Mouse (Mus musculus): ENCODE results near the gene 2010109A12Rik.

Gene 2010109A12Rik

DNA sequence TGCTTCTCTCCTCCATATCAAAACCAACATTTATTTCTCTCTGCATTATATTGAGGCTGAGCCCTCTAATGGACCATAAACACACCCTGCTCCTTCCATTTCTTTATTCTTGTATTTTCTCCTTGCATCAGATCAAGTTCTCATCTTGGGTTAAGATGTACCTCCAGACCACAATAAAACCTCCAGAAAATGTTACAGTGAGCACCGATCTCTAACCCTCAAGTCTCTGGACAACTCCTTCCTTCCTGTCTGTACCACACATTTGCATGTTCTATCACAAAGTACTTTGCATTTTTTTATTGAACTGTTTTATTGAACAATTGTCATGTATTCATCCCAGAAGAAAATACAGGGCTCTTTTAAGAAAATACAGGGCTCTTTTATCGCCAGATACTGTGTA is 23.2 kb downstream of the 2010109A12Rik start:
- in situ Hi-C loops (cut with MboI, MseI): no loop called here

DNA sequence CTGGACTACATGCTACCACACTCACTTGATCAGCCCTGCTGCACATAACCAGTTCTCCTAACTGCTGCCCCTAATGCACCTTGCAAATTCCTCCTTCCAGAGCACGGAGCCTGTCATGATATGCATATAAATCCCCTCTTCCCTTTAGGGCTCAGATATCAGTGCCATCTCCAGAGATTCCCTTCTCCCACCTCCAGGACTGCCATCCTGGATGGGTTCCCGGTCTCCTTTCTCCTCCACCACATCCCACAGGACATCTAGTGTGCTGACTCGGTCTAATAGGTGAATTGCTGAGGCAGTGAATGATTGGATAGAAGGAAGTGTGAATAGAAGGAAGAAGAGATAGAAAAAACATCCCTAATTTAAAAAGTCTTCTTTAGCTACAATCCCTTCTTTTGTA is 25.4 kb downstream of the 2010109A12Rik start:
- in situ Hi-C loops (cut with MboI, MseI): no loop called here

DNA sequence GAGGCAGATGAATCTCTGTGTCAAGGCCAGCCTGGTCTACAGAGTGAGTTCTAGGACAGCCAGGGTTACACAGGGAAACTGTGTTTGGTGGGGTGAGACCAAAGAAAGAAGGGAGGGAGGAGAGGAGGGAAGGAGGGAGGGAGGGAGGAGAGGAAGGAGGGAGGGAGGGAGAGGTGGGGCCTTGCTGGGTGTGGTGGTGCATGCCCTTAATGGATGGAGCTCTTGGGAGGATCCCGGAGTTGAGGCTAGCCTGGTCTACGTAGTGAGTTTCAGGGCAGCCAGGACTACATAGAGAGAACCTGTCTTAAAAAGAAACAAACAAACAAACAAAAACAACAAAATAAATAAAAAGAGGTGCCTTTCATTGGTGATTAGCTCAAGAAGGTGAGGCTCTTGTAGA is 26.5 kb downstream of the 2010109A12Rik start:
- in situ Hi-C loops (cut with MboI, MseI): no loop called here

DNA sequence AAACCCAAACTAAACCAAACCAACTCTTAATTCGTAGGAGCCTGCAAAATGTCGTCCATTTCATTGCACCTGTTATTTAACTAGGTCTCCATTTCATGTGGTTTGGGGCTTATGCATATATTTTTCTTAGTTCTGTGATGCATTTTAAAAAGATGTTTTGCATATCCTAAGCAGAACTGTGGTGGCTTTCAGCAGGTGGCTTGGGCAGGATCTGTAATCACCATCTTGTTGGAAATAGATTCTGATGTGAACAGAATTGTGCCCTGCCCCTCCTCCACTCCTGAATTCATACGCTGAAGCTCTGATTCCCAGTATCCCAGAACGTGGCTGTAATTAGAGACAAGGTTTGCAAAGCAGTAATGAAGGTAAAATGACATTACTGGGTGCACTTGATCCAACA is 27.8 kb downstream of the 2010109A12Rik start:
- in situ Hi-C loops (cut with MboI, MseI): no loop called here

DNA sequence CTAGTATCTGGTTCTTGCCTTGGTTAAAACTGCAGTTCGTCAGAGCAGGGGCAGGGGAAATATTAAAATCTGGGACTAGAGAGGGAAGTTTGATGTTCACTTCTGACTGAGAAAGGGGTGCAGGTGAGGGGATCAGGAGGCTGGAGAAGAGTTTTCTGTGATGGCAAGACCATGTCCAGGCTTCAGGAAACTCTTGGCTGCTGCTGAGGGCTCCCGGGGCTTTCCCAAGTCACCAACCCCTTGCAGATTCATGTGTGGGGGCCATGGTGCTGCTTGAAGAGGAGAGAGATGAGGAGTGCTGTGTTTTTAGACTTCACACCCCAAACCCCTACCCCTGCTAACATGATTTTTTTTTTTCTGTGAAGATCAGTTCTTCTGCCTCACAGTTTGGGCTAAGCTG is 28.3 kb downstream of the 2010109A12Rik start:
- in situ Hi-C loops (cut with MboI, MseI): no loop called here

DNA sequence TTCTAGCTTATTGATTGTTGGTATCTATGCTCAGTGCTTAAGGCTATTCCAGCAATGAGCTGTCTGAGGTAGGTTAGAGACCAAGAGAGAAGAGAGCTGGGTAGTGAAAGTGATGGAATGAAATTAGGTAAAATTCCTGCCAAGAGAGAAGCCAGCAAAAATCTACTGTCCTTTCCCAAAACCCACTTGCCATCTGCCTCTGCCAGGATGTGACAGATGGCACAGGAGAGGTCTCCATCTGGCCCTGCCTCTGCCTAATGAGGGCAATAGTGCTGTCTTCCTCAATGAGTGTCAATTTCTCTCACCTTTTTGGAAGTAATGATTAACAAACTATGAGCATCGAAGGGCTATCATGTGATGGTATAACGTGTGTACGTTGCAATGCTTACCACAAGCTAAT is 29.6 kb downstream of the 2010109A12Rik start:
- in situ Hi-C loops (cut with MboI, MseI): no loop called here

DNA sequence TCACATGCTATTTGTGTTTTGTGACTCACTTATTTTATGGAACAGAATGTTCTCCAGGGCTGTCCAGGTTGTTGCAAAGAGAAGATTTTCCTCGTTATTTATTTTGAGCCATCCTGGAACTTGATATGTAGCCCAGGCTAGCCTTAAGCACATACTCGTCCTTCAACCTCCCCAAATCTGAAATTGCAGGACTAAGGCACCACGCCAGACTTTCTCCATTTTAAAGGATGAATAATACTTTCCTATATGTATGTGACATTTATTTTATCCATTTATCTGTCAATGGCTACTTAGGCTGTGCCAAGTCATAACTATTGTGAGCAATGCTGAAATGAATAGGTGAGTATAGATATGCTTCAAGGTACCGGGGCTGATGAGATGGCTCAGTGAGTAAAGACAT is 30.2 kb downstream of the 2010109A12Rik start:
- in situ Hi-C loops (cut with MboI, MseI): no loop called here

DNA sequence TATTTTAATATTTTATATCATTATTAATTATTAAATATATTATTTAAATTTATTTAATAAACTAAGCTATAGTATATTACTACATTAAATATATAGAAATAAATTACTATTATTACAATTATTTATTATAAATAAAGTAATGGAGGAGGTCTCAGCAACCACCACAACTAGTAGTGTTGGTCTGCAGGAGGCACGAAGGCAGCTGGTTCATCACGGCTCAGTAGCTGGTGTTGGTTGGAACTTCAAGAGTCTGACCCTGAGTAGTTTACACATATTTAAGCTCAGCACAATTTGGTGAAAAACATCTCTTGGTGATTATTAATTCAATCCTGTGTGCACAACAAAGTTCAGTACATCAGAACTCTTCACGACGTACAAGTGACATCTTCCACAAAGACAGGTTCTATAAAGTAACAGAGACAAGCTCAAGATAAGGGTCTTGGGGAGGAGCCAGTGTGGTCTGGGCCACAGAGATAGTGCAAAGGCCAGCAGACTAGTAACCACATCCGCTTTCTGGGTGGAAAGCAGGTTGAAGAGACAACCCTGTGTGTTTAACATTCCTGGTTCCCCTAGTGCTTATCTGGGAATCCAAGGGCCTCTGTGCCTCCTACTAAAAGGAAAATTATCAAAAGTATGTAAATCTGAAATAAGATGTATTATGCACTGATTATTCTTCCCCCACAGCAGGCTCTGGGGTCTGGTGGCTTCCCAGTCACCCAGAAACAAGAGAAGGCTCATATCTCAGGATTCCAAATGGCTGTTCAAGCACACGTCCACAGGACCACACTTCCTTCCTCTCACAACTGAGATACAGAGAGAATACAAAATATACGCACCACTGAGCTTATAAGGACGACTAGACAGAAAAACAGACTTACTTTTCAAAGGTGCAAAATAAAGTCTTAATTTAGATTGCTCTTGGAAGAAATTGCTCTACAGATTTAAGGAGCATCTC is 33.5 kb downstream of the 2010109A12Rik start:
- in situ Hi-C loops (cut with MboI, MseI): no loop called here

DNA sequence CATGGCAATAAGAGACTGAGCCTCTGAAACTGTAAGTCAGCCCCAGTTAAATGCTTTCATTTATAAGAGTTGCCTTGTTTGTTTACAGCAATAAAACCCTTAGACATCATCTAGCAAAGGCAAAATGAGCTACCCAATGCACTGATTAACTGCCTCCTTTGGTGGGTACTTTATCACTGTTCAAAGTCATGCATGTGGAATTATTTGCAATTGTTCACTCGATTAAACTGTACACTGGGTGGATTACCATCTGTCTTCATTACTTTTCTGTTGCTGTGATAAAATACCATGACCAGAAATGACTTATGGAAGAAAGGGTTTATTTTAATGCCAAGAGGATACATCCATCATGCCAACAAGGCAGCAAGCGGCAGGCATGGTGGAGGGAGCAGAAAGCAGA is 39.0 kb downstream of the 2010109A12Rik start:
- in situ Hi-C loops (cut with MboI, MseI): no loop called here

DNA sequence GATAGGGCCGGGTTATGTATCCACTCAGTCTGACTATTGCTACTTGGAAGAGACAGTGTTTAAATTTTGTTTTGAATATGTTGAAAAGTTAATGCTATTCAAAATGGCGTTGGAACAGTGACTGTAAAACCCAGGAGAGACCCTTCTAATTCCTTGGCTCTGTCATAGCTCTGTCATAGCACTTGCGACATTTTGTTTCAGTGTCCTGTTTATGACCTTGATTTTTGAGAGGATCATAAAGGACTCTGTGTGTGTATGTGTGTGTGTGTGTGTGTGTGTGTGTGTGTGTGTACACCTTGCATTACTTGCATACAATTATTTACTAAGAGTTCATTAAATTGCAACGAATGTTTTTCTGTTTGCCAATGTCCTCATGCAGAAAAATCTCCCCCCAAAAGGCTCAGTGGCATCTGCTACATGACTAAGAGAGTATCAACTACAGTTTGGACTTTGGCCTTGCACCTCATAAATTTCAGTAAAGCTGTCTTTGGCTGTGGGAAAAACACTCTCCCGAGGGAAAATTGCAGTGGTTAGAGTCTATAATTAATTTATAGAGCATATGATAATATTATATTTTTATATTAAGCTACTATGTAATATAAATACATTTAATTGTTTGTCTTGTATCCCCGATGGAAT is 43.7 kb downstream of the 2010109A12Rik start:
- in situ Hi-C loops (cut with MboI, MseI): no loop called here

DNA sequence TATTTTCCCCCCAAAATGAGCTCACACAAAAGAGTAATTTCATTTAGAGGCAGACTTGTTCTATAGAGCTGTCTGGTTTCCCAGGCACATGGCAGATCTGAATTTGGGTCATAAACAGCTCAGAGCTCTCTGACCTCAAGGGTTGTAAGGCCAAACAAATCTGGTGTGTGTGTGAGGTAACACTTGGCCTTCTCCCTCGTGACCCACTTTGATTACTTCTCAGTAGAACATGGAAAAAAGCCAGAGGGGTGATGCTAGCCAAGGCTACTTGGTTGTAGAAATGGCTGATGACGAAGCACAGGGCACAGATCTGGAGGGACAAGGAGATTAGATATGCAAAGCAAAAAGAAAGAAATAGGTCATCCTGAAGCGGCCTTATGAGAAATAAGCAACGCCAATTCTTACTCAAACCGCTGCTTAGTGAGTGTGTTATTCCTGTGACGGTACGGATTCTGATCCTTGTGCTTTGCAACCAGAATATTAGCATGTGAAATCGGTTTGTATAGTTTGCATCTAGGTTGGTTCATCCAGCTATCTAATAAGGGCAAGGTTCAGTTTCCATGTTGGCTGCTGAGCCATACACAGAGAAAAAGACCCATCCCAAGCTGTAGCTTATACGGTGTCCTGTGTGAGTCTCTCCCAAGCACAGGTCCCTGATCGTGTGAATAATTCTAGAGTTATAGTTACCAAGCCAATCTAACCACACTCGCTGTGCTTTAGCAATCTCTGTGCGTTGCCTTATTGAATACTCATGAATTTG is 44.9 kb downstream of the 2010109A12Rik start:
- in situ Hi-C loops (cut with MboI, MseI): no loop called here

DNA sequence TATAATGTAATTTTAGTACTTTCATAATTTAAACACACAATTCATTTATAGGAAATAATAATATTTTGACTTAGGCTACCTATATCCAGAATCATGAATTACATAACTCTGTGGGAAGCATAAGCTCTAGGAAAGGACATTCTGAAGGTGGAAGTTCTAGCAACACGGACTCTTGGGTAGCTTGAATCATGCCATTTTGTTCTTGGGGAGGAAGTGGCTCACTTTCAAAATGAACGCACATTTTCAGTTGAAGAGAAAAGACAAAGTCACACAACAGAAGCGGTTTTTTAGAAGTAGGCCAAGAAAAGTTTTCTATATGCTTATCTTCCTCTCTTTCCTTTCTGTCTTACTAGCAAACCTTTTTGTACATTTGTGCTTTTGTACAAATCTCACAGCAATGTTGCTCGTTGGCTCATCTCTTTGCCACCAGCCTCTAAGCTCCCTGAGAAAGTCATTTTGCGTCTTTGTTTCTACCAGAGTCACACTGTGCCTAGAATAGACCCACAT is 49.5 kb downstream of the 2010109A12Rik start:
- in situ Hi-C loops (cut with MboI, MseI): no loop called here

DNA sequence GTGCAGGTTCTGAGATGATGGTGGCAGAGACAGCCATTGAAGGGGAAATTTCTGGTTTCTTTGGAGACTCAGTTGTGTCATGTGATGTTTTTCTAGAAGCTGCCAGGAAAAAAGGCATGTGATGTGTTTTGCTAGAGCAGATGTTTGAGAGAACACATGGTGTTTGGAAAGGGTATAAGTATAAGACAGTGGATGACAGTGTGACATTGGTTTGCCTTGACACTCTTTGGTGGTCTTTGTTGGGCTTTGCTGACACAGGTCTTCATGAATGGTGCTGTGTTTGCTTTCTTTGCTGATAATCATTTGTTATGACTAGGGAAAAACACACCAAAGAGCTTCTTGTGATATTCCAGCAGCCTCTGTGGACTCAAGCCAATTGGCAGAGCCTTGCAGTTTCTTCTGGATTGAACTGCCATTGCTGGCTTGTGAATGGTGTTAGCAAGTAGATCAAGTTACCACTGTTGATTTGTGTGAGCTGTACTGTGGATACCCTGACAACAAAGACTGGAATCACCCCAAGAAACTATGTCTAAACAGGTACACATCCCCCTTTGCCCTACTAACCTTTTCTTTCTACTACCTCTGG is 50.6 kb downstream of the 2010109A12Rik start:
- in situ Hi-C loops (cut with MboI, MseI): no loop called here

DNA sequence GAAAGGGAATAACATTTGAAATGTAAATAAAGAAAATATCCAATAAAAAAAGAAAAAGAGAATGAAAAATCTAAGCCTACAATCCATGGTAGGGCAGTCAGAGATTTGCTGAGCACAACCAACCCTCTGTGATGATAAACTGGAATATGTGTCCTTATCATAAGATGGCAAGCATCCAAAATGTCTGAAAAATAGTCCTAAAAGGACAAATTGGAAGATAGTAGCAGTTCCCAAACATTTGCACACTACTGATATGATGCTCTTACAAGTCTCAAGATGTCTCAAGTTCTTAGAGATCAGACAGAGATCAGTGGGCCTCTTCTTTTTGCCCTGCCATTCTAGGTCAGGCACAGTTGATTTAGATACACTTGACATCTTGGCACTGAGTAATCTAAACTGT is 53.0 kb downstream of the 2010109A12Rik start:
- in situ Hi-C loops (cut with MboI, MseI): no loop called here

DNA sequence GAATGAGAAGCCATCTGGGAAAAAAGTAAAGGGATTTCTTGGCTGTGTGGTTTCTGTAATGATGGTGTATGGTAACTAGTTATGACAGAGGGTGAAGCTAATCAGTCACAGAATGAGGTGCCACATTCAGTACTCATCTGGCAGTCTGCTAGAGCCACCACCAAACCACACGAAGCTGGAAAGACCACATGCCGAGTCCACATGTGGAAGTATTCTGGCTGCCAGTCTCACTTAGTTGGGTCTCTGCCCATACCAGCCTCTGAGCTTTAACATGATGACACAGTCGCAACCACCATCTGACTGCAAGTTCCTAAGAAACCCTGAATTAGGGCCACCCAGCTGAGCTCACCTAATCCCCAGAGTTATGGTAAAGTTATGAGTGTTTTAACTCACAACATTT is 54.7 kb downstream of the 2010109A12Rik start:
- in situ Hi-C loops (cut with MboI, MseI): loop anchor here (5.0 kb wide), 1 partner anchor 49 kb away; no protein-coding TSS in a partner anchor

DNA sequence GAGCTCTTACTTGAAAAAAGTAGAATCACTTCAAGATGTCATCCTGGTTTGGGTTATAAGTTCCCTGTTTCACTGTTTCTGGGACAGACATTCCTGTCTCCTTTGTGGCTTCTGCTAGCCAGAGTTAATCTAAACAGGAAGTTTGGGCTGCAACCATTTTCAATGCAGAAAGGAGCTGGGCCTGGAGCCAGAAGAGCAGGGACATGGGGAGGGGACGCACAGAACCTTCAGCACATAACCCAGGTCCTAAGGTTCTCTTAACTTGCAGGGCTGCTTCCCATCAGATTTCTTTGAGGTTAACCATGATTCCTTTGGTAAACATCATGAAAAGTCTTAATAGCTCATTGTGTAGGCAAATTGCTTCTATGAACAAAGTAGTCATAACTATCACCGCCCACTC is 56.4 kb downstream of the 2010109A12Rik start:
- in situ Hi-C loops (cut with MboI, MseI): loop anchor here (5.0 kb wide), 1 partner anchor 50 kb away; no protein-coding TSS in a partner anchor
